Mouse (Mus musculus) E14TG2a.4 (cell line): ENCODE results near the gene Zfpl1.

Experiments used
- CTCF ChIP-seq: conservative IDR thresholded peaks from 2 replicates; pipeline ENCODE4 v1.5.1; 2014; ENCODE audit warnings: low read length
- POU5F1 ChIP-seq: IDR thresholded peaks from 2 replicates; pipeline ENCODE4 v1.6.1; 2014; ENCODE audit warnings: low read length, borderline replicate concordance

GRCm38 (mm10) chr19:6068951-6069350 is 15.8 kb downstream of the Zfpl1 start:
- TF ChIP-seq CTCF (no peak), POU5F1 (no peak)
